Mouse (Mus musculus) hindbrain, embryonic 14.5 days (tissue): ENCODE data around the gene Serpinh1. TPM values are rescaled to one million over a fixed set of nuclear protein-coding genes. Genes with fewer than 3 reads are reported as not detected.
A peak's percentile ranks its signal among the peaks of the same experiment; 100 is the strongest.

Experiments
- ATAC-seq: fragments of 200-750 bp; cut with Nextera tagmentation; 2 replicates; pipeline ENCODE4 v1.8.0; 2017; ENCODE audit warnings: moderate number of reproducible peaks, mild to moderate bottlenecking, moderate TSS enrichment, moderate library complexity; ENCODE audit not compliant: low FRiP score
- DNase-seq: peaks from one replicate; pipeline ENCODE4 v3.0.0-alpha.2; 2015; ENCODE audit warnings: low spot score
- H3K27ac ChIP-seq: fragments of 300-500 bp; sonication (generic); 2 replicates; pipeline ENCODE4 v1.5.1; 2014; ENCODE audit warnings: mild to moderate bottlenecking, moderate library complexity
- H3K27me3 ChIP-seq: fragments of 300-500 bp; sonication (generic); 2 replicates; pipeline ENCODE4 v1.6.1; 2014; ENCODE audit warnings: mild to moderate bottlenecking, low read length, mixed read lengths; ENCODE audit not compliant: control insufficient read depth, insufficient read depth
- H3K36me3 ChIP-seq: fragments of 300-500 bp; sonication (generic); replicated peaks from 2 replicates; pipeline ENCODE4 v1.6.1; 2014; ENCODE audit not compliant: control insufficient read depth, insufficient read depth
- H3K4me1 ChIP-seq: fragments of 300-500 bp; sonication (generic); replicated peaks from 2 replicates; pipeline ENCODE4 v1.6.1; 2014; ENCODE audit warnings: antibody characterized with exemption, low read length, mixed read lengths; ENCODE audit not compliant: control insufficient read depth, insufficient read depth
- H3K4me2 ChIP-seq: fragments of 300-500 bp; sonication (generic); replicated peaks from 2 replicates; pipeline ENCODE4 v1.6.1; 2014; ENCODE audit warnings: mild to moderate bottlenecking, moderate library complexity
- H3K4me3 ChIP-seq: fragments of 300-500 bp; sonication (generic); replicated peaks from 2 replicates; pipeline ENCODE4 v1.5.1; 2014; ENCODE audit warnings: mild to moderate bottlenecking, low read length
- H3K9ac ChIP-seq: fragments of 300-500 bp; sonication (generic); 2 replicates; pipeline ENCODE4 v1.6.1; 2014
- H3K9me3 ChIP-seq: fragments of 300-500 bp; sonication (generic); 2 replicates; pipeline ENCODE4 v1.6.1; 2016; ENCODE audit warnings: low read length; ENCODE audit not compliant: control insufficient read depth
- WGBS: fragments of 180-500 bp; shearing (Covaris S2); extraction: QIAGEN DNeasy Blood & Tissue Kit; methylation state at CpG from one replicate; pipeline ENCODE4 v1.1.7; 2014; 5-methylcytosine and 5-hydroxymethylcytosine counted together
- polyA plus RNA-seq: library from polyadenylated mRNA; unstranded; fragments of >200 nt; fragmentation: Nextera tagmentation; extraction: Ambion mirVana; gene quantifications from 2 replicates; pipeline ENCODE4 v1.2.1, GENCODE M21; 2014

Gene Serpinh1
- polyA plus RNA-seq, 1 experiment from 2014 or later: 128 TPM

DNA sequence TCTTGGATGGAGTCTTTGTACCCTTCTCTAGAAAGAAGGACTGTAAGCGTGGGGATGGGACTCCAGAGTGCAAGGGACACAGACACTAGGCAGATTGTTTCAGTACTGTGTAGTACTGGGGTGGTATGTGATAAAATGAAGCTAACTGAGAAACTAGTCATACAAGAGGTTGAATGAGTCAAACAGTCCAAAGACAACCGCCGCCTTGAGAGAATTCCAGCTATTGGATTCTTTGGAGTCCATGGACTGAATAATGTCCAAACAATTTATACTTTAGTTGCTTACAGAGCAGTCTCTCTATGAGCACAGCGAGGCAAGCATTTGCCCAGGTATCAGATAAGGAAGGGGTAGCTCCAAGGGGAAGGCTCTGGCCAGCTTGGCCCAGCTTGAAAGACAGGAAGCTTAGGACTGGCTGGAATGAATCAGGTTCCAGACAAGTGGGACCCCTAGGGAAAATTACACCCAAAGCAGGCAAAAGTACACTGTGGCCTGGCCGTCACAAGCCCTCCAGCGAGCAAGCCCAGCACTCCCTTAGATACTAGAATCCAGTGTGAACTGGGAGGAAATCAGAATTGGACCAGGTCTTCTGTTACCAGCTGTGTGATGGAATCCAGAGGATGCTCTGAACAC, 30.2 kb downstream of the Serpinh1 start:
- peaks cover 19% of the 10 kb centered on the region for H3K4me1 ChIP-seq
- H3K4me3 ChIP-seq: no peak overlapping the region
- no peak for ATAC-seq
- peaks cover 33% of the 10 kb centered on the region for H3K36me3 ChIP-seq
- 88% methylated on average over 6 of the region's 6 CpGs for WGBS
- H3K27me3 ChIP-seq: no peaks in the 10 kb centered on the region
- H3K9ac ChIP-seq: no peak overlapping the region
- H3K4me2 ChIP-seq: no peak overlapping the region
- DNase-seq: no peak
- H3K27ac ChIP-seq: no peak overlapping the region
- no peaks in the 10 kb centered on the region for H3K9me3 ChIP-seq

- WGBS: 37% methylated on average over 14 of the region's 14 CpGs
- Histone ChIP-seq H3K4me3 (no peak overlapping the region), H3K36me3 (peaks cover 56% of the 10 kb centered on the region), H3K27ac (peak overlapping the region; percentile 18; the same call in 1 of the 2 replicates), H3K4me2 (no peak overlapping the region), H3K9ac (peak overlapping the region; percentile 5; the same call in 1 of the 2 replicates), H3K27me3 (no peaks in the 10 kb centered on the region), H3K4me1 (peaks cover 22% of the 10 kb centered on the region), H3K9me3 (no peaks in the 10 kb centered on the region)
- no peak for DNase-seq
- no peak for ATAC-seq
These were observed 32.5 kb downstream of the Serpinh1 start for GRCm38 (mm10) chr7:99320524-99320923.

- ATAC-seq: no peak
- WGBS: 57% methylated on average over 7 of the region's 7 CpGs
- peaks cover 31% of the 10 kb centered on the region for H3K4me1 ChIP-seq
- H3K4me3 ChIP-seq: no peak overlapping the region
- no peak for DNase-seq
- no peaks in the 10 kb centered on the region for H3K9me3 ChIP-seq
- no peak overlapping the region for H3K27ac ChIP-seq
- H3K4me2 ChIP-seq: no peak overlapping the region
- peaks cover 42% of the 10 kb centered on the region for H3K36me3 ChIP-seq
- no peak overlapping the region for H3K9ac ChIP-seq
- no peaks in the 10 kb centered on the region for H3K27me3 ChIP-seq
These were observed 35.6 kb downstream of the Serpinh1 start for GRCm38 (mm10) chr7:99317475-99317874.

- Histone ChIP-seq H3K4me2 (no peak overlapping the region), H3K27ac (no peak overlapping the region), H3K4me3 (no peak overlapping the region), H3K4me1 (peaks cover 44% of the 10 kb centered on the region), H3K27me3 (no peaks in the 10 kb centered on the region), H3K9ac (no peak overlapping the region), H3K36me3 (peaks cover 35% of the 10 kb centered on the region), H3K9me3 (no peaks in the 10 kb centered on the region)
- DNase-seq: no peak
- no peak for ATAC-seq
- 87% methylated on average over 7 of the region's 7 CpGs for WGBS
These were observed 36.8 kb downstream of the Serpinh1 start for GRCm38 (mm10) chr7:99316207-99316606.

GRCm38 (mm10) chr7:99314565-99314964, 38.5 kb downstream of the Serpinh1 start:
- 81% methylated on average over 4 of the region's 4 CpGs for WGBS
- no peak overlapping the region for H3K27ac ChIP-seq

DNA sequence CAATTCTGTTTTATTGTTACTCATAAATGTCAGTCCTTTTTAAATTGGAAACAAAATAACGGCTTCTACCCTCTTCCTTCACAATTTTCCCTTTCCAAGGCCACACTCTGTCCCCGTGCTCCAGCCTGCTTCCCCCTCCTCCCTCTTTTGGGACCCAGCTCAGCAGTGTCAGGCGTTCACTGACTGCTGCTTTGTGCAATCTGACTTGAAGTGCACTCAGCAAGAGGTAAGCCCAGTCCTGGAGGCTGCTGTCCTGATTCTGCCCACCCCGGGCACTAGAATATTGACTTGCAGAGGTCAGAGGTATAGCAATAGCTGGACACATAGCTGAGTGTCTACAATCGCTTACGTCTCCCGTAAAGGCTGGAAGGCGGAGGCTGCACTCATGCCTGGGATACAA, 39.8 kb downstream of the Serpinh1 start:
- no peak for DNase-seq
- ATAC-seq: no peak
- 43% methylated on average over 8 of the region's 8 CpGs for WGBS

More at GRCm38 (mm10) chr7:99314565-99314964, 38.5 kb downstream of the Serpinh1 start:
- peaks cover 41% of the 10 kb centered on the region for H3K4me1 ChIP-seq
- DNase-seq: no peak
- ATAC-seq: no peak
- no peak overlapping the region for H3K4me3 ChIP-seq
- no peaks in the 10 kb centered on the region for H3K27me3 ChIP-seq
- H3K9me3 ChIP-seq: no peaks in the 10 kb centered on the region
- H3K9ac ChIP-seq: no peak overlapping the region
- H3K4me2 ChIP-seq: no peak overlapping the region
- peaks cover 35% of the 10 kb centered on the region for H3K36me3 ChIP-seq

DNA sequence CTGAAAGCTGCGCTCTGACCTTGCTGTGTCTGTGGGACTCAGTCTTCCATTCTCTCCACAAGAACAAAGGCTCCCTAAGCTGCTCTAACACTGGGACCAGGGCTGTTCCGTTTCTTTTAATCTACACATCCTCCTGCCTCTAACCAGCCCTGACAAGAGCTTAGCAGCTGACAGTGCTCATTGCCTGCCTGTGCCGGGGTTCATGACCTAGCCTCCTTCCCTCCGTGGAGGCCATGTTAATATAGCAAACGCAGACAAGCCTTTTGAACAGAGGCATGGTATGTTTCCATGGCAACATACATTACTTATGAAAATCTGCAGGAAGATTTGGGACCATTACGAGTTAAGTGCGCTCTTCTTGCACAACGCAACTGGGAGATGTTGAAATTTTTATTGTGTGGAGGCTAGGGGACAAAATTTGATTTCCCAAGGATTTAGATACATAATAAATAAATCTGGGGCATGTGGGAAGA, 40.3 kb downstream of the Serpinh1 start:
- peaks cover 22% of the 10 kb centered on the region for H3K36me3 ChIP-seq
- ATAC-seq (peak; percentile 65), DNase-seq (peak; percentile 61)
- peaks cover 45% of the 10 kb centered on the region for H3K4me1 ChIP-seq
- no peak overlapping the region for H3K4me3 ChIP-seq
- H3K9me3 ChIP-seq: no peaks in the 10 kb centered on the region
- H3K27ac ChIP-seq: peak overlapping the region; percentile 93
- peak overlapping the region; percentile 32 for H3K9ac ChIP-seq
- peak overlapping the region; percentile 20 for H3K4me2 ChIP-seq
- H3K27me3 ChIP-seq: no peaks in the 10 kb centered on the region
- 12% methylated on average over 8 of the region's 8 CpGs for WGBS

More for the DNA sequence above, 39.8 kb downstream of the Serpinh1 start:
- H3K27me3 ChIP-seq: no peaks in the 10 kb centered on the region
- peaks cover 27% of the 10 kb centered on the region for H3K36me3 ChIP-seq
- H3K4me3 ChIP-seq: no peak overlapping the region
- peaks cover 41% of the 10 kb centered on the region for H3K4me1 ChIP-seq
- H3K4me2 ChIP-seq: peak overlapping the region; percentile 20
- peak overlapping the region; percentile 93 for H3K27ac ChIP-seq
- no peaks in the 10 kb centered on the region for H3K9me3 ChIP-seq
- peak overlapping the region; percentile 32 for H3K9ac ChIP-seq

DNA sequence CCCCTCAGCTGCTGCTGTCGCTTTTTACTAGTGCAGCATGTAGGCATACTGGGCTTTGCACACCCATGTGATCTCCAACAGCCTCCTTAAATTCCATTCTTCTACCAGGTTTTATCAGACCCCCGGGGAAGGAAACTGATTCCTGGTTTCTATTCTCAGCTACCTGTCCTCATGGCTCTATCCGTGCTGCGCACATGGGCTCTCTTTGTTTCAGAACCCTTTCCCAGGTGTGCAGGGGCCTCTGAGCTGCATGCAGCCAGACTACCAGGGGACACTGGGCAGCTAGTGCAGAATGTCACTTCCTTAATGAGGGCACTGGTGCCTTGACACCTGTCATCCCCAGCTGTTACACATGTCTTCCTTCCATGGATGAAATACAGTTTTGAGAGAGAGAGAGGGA, 41.0 kb downstream of the Serpinh1 start:
- peak overlapping the region; percentile 20 for H3K4me2 ChIP-seq
- peak; percentile 44 for ATAC-seq
- no peaks in the 10 kb centered on the region for H3K9me3 ChIP-seq
- H3K4me3 ChIP-seq: no peak overlapping the region
- H3K27me3 ChIP-seq: no peaks in the 10 kb centered on the region
- H3K4me1 ChIP-seq: peaks cover 48% of the 10 kb centered on the region
- DNase-seq: peak; percentile 55
- 27% methylated on average over 4 of the region's 4 CpGs for WGBS
- peak overlapping the region; percentile 32 for H3K9ac ChIP-seq
- H3K27ac ChIP-seq: peak overlapping the region; percentile 93
- peaks cover 16% of the 10 kb centered on the region for H3K36me3 ChIP-seq

DNA sequence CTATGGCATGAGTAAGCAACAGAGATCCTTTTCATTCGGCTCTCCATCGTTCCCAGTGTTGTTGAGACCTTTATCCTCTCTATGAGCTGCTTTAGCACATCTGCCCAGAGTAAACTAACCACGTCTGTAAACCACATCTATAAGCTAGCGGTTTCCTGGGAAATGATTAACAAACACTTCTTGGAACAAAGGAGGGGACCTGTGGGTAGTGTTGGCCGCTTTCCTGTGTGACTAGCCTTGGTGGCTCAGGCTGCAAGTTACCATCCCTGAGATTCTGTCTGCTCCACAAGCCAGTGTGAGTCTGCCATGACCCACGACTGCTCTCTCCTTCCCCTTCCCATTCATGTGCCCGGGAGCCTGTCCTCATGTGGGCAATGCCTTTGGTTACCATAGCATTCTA, 41.6 kb downstream of the Serpinh1 start:
- Histone ChIP-seq H3K4me2 (no peak overlapping the region), H3K27me3 (no peaks in the 10 kb centered on the region), H3K36me3 (peaks cover 10% of the 10 kb centered on the region), H3K9me3 (no peaks in the 10 kb centered on the region), H3K27ac (peak overlapping the region; percentile 93), H3K4me1 (peaks cover 53% of the 10 kb centered on the region), H3K4me3 (no peak overlapping the region), H3K9ac (peak overlapping the region; percentile 32; the same call in 1 of the 2 replicates)
- 27% methylated on average over 7 of the region's 7 CpGs for WGBS
- no peak for ATAC-seq
- no peak for DNase-seq
